8 mouse cellular contexts compared by ENCODE assay signal in genomic region chr10:77353031-77353745, GRCm38 (mm10).
DNase-seq lines count a peak whose midpoint lies in the region; ATAC-seq lines count a peak whose summit lies in the region.

No protein-coding gene starts in this region.

- peak; percentile 100 for ATAC-seq in megakaryocyte progenitor cell, adult 5-6 weeks (replicated peaks; ENCODE audit: poor library complexity)

- DNase-seq in WW6 (ENCODE audit: low read depth, low spot score) = peak; percentile 38
- DNase-seq in cerebellum, postnatal 25 days = peak; percentile 89 to 91
- peak; percentile 66 to 67 for DNase-seq in frontal cortex, postnatal 25 days (ENCODE audit: low spot score in 2 of 2)
- peak; percentile 39 for DNase-seq in hindlimb bud, embryonic 11.5 days (ENCODE audit: extremely low spot score, low read depth, low spot score)
- peak; percentile 85 to 89 for DNase-seq in left cerebral cortex, adult 18-20 months (ENCODE audit: low spot score in 2 of 2)
- DNase-seq in right cerebral cortex, postnatal 25 days = peak; percentile 80
- DNase-seq in urinary bladder, postnatal 36 days (ENCODE audit: low spot score in 2 of 2) = peak; percentile 75 to 80

Comparison
In these comparisons a context has a peak if more than half of its experiments do, and no peak if none do; other contexts are left out.
1. Peak in every context shown above with its lines: DNase-seq and ATAC-seq.
2. DNase-seq: peak in every context shown above with its lines; median percentile 90 in cerebellum, postnatal 25 days; 87 in left cerebral cortex, adult 18-20 months; 80 in right cerebral cortex, postnatal 25 days; 78 in urinary bladder, postnatal 36 days; 66 in frontal cortex, postnatal 25 days; 39 in hindlimb bud, embryonic 11.5 days; 38 in WW6.